Mouse (Mus musculus) testis, adult 2 months (tissue): Measurements from ENCODE around the gene Hoxd10.

Source experiments
- CTCF ChIP-seq: fragments of 200-500 bp; IDR thresholded peaks from 2 replicates; pipeline ENCODE4 v1.5.1; 2012; ENCODE audit warnings: low read depth, mild to moderate bottlenecking, inconsistent platforms, low read length, moderate library complexity; ENCODE audit not compliant: control insufficient read depth, insufficient read depth, insufficient replicate concordance
- POLR2A ChIP-seq: fragments of 200-500 bp; IDR thresholded peaks from 2 replicates; pipeline ENCODE4 v1.6.1; 2012; ENCODE audit warnings: low read depth, mild to moderate bottlenecking, inconsistent platforms, low read length, moderate library complexity; ENCODE audit not compliant: control insufficient read depth

- TF ChIP-seq CTCF: peak; percentile 39; the same call in 1 of the 2 replicates
- no peak for TF ChIP-seq POLR2A
Observed at GRCm38 (mm10) chr2:74694066-74694465, 2.3 kb downstream of the Hoxd10 start.
